Mouse (Mus musculus) CD4-positive helper T cell, adult 2 months (primary cell): ENCODE measurements at regions not wholly inside any gene's neighbourhood (a gene's known extent, or its start where the extent isn't known, plus 50 kb on each side); places are given as distances from the start of the nearest gene placed in this dataset.
"Not testable (repeated sequence)": the region's sequence is repeated elsewhere in the genome, so short reads cannot be mapped to it uniquely, and the experiment has no call there.

Experiments
- DNase-seq: peaks from one replicate; pipeline ENCODE4 v3.0.0-alpha.2; 2012; ENCODE audit warnings: low read depth, missing footprints, low spot score

DNA sequence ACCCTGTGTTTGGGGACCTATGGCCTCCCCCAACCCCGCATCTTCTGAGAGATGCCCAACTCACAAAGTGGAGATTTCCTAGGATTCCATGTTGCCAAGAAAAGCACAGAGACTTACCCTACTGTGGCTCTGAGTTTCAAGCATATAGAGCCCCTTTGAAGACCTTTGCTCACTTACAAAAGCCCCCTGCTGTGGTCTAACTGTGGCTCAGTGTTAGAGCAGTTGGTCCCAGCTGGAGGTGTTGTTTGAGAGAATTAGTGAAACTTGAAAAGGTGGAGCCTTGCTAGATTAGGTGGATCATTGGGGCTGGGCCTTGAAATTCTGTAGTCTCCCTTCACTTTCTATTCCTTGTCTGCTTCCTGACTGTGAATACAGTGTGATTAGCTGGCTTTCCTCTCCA is 66.6 kb upstream of the Galnt18 start:
- DNase-seq = no peak

DNA sequence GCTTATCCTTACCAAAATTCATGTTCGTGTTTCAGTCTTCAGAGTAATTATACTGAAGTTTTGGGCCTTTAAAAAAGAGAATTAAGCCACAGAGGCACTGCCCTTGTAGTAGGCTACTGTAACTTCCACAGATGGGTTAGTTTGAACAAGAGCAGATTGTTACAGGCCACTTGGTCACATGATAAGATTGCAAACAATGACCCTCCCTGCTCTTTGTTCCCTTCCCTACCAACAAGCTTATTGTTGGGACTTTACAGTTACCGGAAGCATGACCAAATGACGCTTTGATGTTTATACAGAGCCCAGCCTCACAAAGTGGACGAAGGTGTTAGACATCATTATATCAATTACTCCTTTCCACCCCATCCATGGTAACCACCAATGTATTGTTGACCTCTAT is 63.9 kb upstream of the Galnt18 start:
- no peak for DNase-seq

DNA sequence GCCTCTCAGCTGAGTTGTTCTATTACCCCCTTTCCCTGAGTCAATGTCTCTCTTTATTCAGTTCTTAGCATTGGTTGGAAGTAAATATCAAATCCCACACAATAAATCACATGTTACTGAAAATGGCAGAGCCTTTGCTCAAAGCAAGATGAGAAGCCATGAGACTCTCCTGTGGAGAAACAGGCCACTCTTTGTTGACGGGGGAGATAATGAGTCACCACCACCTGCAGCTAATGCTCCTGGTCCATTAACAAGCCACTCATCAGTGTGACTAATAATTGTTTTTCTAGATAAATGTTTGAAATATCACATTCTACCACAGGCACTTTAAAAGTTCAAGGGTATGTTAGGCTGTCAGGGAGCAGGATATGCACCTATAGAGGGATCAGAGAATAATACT is 61.0 kb upstream of the Galnt18 start:
- no peak for DNase-seq

DNA sequence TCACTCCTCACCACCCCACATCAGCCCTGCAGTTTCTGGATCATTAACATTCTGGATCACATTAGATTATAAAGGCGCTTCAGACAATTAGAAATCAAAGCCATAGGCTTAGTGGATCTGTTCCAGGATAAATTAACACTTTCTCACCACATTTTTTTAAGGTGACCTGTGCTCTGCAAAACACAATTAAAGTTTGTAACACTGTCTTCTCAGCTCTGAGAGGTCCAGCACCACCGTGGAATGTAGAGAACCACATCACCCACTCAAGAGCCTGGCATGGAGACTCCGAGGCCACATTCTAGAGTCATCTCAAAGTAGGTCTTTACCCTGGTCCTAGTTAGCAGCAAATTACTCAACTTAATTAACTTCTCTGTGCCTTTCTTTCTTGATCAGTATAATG is 58.4 kb upstream of the Galnt18 start:
- no peak for DNase-seq

DNA sequence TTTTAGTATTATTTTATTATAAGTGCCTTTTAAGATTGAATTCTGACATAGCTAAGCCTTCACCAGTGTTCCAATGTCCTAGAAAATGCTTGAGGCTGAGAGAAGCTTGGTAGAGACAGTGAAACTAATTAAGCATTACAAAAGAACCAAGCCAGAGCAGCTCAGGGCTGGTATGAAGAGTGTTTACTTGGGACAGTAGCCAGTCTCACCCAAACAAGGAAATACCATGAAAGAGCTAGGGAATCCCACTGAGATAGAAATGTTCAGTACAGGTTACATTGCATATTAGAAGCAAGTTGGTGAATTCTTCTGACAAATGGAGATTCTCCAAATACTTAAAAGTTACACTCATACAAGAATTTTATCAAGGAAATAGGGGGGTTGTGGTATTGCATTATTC is 54.6 kb upstream of the Galnt18 start:
- not testable (repeated sequence) for DNase-seq

DNA sequence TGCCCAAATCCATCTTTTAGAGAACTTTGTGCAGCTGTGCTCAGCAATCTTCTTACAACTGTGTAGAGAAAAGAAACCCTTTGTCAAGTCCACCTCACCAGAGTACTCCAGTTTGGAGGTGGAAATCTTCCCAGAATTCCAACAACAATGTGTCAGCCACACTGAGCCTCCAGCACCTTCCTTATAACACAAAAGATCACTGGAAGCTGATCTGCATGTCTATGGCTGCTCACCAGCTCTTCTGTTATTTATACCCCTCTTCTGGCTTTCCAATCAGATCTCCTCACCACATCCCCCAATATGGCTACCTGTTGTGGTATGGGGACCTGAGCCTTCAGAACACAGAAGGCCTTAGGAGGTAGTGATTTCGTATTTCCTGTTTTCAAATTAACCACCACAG is 50.2 kb upstream of the Galnt18 start:
- DNase-seq = no peak
